Mouse (Mus musculus): ENCODE results near the gene Mmp15.

Gene Mmp15

DNA sequence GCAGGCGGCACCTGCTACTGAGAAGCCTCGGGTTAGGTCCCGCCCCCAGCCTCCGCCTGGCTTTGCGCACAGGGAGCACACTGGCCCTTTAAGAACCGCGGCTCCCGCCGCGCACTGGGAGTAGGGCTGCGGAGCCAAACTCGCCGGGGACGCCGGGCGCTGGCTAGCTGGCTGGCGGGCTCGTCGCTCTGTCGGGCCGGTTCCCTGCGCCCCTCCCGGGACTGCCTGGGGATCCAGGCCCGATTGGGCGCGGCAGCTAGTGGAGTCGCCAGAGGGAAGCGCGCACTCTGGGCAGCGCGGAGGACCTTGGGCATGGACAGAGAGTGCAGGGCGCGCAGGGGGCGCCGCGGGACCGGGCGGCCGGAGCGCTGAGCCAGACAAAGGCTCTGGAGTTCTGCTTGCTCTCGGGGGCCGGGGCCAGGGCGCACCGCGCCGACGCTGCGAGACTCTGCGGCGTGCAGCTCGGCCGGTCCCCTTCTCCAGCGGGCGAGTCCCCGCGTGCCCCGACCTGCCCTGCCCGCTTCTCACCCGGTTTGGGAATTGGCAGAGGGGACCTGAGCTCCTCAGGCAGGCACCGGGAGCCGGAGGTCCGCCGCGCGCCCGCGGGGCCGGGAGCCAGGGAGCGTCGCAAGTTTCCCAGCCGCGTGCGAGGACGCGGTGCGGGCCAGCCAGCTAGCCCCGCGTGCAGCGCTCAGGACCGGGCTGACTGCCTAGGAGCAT, at the start of gene Mmp15:
TSS of gene Mmp15 (plus strand) at position 118 of the 720 bp plus-strand sequence.
- DNase-seq (ENCODE audit: inconsistent age in 2 of 2, low spot score in 1 of 2) = peak; percentile 72 to 89

DNA sequence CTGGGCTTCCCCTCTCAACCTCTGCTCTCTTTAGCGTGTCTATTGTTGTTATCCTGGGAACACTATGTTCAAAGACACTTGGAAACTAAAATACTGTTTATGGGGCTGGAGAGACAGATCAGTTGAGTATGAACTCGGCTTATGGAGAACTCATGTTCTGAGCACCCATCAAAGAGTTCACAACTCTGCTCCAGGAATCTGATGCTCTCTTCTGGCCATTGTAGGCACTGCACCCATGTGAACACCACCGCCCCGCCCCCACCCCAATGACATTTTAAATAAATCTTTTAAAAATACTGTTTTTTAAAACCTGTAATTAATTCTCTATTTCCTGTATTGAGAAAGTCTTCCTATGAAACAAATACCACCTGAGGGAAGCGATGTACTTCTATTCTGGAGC, 49.7 kb upstream of the Mmp15 start:
- peak in 1 of 2 experiments; percentile 73 for DNase-seq (ENCODE audit: inconsistent age in 2 of 2, low spot score in 1 of 2)

DNA sequence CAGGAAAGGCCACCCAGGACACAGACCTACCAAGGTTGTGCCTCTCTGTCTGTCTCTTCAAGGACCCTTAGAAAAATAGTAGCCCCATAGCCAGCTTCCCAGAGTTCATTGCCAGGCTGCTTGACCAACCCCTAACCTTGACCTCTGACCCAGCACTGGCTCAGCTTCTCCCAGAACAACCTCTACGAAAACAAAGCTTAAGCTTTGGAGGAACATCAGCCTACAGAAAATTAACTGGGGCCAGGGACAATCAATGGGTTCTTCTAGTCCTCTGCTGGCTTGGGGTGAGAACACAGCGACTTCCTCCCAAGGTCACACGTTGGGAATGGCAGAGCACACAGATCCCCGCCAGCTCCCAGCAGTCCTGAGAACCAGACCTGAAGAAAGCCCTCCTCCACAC, 46.5 kb upstream of the Mmp15 start:
- DNase-seq (ENCODE audit: inconsistent age in 2 of 2, low spot score in 1 of 2) = peak; percentile 62 to 65

DNA sequence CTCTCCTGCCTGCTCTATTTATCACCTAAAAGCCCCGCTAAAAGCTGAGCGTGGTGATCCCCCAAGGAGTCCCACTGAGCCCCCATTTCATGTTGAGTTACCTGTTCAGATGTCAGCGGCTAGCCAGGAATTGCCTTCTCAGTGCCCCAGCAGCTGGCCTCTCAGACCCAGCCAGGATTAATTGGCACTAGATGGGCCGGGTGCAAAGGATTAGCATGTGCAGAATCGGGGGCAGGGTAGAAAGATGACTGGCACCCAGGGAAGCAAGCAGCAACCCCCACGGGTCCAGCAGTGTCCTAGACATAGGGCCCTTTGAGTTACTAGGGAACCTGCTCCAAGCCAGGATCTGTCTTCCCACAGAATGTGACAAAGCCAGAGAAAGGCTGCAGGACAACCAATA, 45.6 kb upstream of the Mmp15 start, which contains the start of gene Cngb1:
TSS of gene Cngb1 (minus strand) at position 155 of the 400 bp plus-strand sequence.
- no peak for DNase-seq (ENCODE audit: inconsistent age in 2 of 2, low spot score in 1 of 2)

DNA sequence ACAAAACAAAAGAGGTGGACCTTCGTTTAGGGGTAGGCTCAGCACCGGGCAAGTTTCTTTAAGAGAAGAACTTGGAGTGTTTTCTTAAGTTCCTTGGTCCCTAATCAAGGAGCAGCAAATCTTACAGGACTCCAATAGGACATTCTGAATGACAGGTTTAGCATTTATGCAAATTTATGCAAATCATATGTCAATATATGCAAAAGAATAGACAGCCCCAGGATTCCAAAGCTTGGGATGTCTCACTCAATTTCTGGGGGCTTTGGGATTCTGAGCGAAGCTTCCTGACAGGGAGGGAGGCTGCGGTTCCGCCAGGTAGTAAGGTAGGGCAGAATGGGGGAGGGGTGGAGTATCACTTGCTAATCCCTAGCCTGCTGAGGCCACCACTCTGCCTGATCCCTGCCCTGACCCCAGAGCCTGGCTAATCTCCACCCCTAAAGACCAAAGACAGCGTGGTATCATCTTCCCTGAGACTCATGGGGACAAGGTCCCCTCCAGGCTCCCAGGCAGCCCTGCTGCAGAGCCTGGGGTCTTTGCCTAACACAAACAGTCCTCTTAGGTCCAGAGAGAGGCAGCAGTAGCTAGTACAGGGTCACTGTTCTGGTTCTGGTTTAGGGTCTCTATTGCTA, 41.6 kb upstream of the Mmp15 start, which contains the start of gene Tepp:
TSS of gene Tepp (plus strand) at position 225 of the 629 bp plus-strand sequence.
- DNase-seq (ENCODE audit: inconsistent age in 2 of 2, low spot score in 1 of 2) = no peak

DNA sequence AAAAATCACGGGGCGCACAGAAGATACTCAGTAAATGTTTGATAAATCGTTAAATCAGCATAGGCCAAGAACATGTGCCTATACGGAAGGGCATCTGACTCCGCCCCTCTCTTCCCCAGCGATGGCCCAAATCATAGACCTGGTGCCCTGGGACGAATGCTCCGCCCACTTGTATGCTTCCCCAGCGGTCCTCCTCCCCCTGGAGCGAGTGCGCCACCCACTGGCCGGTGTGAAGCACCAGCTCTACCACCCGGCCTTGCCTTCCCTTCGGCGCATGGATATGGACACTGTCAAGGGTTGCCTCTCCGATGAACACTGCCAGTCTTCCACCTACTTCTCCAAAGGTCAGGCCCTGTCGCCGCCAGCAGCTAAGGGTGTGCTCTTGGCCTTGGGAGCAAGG, 39.2 kb upstream of the Mmp15 start:
- peak; percentile 78 to 85 for DNase-seq (ENCODE audit: inconsistent age in 2 of 2, low spot score in 1 of 2)

DNA sequence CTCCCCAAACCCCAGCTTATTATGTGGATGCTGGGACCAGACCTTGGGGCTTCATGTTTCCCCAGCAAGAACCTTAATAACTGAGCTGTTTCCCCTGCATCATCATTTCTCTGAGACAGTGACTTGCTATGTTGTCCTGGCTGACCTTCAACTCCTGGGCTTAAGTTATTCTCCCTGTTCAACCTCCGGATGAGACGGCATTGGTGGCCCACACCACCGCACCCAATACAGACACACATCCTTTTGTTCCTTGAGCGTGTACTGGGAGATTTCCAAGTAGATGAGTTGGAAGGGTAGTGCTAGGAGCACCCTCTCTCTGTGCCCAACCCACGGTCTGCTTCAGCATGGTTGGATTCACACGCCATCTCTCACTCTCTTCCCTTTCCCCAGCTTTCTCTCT, 38.2 kb upstream of the Mmp15 start:
- DNase-seq (ENCODE audit: inconsistent age in 2 of 2, low spot score in 1 of 2) = peak in 1 of 2 experiments; percentile 64

DNA sequence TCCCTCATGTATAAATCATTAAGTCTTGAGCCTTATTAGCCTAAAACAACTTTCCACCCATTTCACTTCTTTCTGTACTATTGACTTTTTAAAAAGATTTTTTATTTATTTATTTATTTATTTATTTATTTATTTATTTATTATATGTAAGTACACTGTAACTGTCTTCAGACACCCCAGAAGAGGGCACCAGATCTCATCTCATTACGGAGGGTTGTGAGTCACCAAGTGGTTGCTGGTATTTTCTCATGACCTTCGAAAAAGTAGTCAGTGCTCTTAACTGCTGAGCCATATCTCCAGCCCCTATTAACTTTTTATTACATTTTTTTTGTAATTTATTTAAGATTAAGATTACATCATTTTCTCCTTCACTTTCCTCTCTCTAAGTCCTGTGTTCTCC, 37.4 kb upstream of the Mmp15 start:
- peak; percentile 60 to 83 for DNase-seq (ENCODE audit: inconsistent age in 2 of 2, low spot score in 1 of 2)

DNA sequence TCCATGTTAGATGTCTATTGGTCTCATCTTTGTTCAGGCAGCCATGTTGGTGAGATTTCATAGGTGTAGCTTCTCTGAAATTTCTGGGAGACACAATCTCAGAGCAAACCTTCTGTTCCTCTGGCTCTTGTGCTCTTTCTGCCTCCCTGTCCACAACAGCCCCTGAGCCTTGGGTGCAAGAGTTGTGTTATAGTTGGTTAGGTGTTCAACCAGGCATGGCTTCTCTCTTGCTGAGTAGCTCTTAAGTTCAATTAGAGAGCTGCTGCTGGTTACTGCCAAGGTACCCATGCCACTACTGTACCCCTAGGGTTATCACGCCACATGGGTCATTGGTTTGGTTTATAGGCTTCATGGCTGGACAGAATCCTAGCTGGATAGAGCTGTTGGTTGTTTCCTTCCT, 36.7 kb upstream of the Mmp15 start:
- no peak for DNase-seq (ENCODE audit: inconsistent age in 2 of 2, low spot score in 1 of 2)

DNA sequence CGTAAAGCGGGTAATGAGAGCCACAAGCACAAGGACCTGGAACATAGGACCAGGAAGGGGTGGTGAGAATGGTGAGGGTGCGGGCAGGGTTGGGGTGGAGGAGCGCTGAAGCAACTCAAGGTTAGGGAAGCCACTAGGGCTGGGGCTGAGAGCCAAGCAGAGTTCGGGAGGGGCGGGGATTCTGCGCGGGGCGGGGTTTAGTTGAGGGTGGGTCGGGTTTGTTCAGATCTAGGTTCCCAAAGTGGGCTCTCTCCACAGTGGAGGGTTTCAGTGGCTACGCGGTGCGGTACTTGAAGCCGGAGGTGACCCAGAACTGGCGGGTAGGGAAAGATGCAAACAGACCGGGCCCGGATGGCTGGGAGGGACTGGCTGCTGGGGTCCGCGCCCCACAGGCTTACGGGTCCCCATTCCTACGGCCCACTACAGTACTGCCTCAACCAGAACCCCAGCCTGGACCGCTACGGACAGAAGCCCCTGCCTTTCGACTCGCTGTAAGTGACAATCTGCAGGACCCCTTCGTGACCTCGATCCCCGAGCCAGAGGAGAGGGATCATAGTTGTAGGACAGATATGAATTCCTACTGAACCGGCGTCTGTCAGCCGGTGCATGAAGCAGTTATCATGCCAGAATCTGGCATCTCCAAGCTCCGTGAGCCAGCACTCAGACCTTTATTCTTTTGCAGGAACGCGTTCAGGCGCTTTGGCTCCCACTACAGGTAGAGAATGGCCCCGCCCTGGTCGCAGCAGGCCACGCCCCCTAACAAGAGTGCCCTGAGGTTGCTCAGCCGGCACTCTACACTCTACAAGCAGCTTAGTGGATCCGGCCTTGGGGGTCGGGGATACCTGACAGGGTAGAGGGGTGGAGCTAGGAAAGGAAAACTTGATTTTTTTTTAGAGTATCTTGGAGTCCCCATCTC, 31.6 kb upstream of the Mmp15 start:
- peak; percentile 73 to 87 for DNase-seq (ENCODE audit: inconsistent age in 2 of 2, low spot score in 1 of 2)

DNA sequence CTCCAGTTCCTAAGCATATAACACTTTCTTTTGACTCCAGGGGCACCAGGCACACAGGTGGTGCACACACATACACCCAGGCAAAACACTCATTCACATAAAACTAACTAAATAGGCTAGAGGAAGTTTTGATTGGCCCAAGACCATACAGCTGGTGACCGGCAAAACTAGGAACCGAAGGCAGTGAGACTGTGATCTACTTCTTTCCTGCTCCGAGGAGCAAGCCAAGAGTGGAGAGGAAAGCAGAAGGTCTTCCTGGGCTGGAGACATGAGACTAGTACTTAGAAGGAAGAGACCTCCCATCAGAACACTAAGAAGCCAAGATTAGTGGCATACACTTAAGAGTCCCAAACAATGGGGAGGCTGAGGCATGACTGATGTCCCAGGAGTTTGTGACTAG, 28.9 kb upstream of the Mmp15 start:
- DNase-seq (ENCODE audit: inconsistent age in 2 of 2, low spot score in 1 of 2) = no peak

DNA sequence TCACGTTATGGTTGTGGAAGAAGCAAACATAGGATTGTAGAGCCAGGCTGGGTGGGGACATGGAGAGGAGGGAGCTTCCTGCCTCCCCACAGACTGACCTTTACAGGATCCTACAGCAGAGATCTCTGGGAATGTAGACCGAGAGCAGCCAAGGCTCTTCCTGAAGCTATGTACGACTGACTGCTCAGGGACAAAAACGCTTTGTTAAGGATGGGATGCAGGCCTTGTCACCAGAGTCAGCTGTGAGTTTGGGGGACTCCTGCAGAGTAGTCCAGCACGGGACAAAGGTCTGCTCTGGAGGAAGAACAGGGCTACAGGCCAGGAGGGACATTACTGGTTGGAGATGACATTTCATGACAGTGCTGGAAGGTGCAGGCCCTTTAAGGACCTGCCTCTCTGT, 27.4 kb upstream of the Mmp15 start:
- no peak for DNase-seq (ENCODE audit: inconsistent age in 2 of 2, low spot score in 1 of 2)

DNA sequence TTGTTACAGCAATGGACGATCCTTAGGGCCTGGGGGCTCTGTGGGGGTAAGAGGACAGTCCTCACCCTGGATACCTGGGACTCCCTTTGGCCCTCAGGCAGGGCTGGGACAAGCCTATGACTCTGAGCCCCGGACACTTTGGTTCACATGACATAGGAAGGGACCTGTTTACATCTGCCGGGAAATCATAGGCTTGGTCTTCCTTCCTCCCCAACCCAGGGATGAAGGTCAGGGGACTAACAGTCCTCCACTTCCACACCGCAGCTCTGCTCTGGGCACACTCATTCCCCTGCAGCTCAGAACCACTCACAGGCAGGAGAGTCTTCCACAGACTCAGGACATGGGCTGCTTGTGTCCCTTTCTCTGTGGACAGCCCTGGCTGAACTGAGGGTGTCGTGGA, 25.2 kb upstream of the Mmp15 start:
- no peak for DNase-seq (ENCODE audit: inconsistent age in 2 of 2, low spot score in 1 of 2)

DNA sequence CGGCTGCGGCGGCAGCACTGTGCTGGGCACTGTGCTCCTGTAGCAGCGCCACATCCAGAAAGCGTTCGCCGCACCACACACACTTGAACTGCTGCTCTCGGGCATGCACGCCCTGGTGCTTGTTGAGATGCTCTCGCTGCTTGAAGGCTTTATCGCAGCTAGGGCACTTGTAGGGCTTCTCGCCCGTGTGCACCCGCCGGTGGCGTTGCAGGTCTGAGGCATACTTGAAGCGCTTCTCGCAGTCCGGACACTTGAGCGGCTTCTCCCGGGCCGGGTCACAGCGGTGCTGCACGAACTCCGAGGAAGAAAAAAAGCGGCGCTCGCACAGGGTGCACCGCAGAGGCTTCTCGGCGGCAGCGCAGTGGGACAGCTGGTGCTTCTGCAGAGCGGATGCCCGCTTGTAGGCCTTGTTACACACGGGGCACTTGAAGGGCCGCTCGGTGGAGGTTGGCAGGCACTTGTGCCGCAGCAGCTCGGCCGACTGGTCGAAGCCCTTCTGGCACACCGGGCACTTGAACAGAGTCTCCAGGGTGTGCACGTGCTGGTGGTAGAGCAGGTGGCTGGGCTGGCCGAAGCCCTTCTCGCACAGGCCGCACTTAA, 24.1 kb upstream of the Mmp15 start:
- DNase-seq (ENCODE audit: inconsistent age in 2 of 2, low spot score in 1 of 2) = no peak

DNA sequence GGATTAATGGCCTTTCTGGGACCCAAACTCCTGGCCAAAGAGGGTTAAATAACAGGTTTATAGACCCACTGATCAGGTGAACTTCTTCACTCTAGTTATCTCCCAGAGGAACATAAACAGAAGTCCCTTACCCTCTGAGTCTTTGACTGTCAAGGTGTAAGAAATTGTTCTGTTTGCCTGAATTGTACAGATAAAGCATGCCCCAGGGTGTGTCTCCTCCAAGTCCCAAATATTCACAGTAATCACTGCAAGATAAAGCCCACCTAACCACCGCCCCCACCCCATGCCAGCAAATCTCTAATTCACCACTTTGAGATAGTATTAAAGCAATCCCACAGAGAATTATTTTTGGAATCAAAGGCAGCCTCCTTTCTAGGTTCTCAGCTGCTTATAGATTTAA, 21.7 kb upstream of the Mmp15 start:
- no peak for DNase-seq (ENCODE audit: inconsistent age in 2 of 2, low spot score in 1 of 2)

DNA sequence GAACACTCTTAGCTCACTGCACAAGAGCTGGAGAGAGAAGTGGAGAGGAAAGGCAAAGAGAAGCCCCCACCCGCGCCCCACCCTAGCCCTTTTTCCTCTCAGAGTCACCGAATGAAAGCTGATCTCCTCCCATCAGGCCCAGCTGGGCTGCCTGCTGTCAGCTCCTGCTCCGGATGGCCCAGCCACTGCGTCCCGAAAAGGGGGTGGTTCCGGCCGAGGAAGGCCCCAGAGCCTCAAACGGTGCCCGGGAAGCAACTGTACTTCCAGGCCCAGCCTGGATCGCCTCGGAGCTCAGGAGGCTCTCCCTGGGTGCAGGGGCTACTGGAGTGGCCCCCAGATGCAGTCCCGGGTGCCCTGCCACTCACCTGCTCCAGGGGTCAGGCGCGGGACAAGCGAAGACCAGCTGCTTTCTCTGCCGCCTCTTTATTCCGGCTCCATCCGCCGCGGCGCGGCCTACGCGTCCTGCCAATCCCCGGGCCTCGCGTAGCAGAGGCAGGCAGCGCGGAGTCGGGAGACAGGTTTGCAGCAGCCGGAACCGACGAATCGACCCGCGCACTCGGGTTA, 20.8 kb upstream of the Mmp15 start:
- DNase-seq (ENCODE audit: inconsistent age in 2 of 2, low spot score in 1 of 2) = no peak

DNA sequence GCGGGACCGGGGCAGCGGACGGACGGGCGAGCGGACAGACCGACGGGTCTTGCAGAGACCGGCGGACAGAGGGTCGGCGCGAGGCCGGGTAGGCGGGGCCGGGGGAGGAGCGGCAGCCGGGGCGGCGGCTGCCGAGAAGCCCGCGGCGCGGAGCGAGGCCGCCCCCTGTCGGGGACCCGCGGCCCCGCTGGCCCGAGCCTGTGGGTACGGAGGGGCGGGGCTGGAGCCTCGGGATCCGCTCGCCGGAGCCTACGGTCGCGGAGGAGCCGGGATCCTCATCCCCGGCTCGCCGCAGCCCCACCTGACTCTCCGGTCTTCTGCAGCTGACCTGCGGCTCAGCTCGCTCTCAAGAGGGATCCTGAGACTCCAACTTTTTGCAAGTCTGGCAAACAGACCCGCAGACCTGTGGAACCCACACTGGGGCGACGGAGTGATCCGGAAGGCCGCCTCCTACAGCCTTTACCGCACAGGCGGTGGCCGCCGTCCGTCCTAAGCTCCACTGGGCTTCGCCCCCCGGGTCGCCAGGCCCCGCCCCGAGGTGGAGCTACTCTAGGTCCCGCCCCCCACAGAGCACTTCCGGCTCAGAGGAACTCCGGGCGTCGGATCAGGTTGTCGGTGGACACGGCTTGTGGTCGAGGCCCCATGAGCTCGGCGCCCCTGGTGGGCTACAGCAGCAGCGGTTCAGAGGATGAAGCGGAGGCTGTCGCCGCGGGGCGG, 20.2 kb upstream of the Mmp15 start, which contains the start of the genes Zfp319 and Usb1:
TSS of gene Zfp319 (minus strand) at position 231 of the 717 bp plus-strand sequence.
TSS of gene Usb1 (plus strand) at position 565 of the 717 bp plus-strand sequence.
- DNase-seq (ENCODE audit: inconsistent age in 2 of 2, low spot score in 1 of 2) = peak; percentile 96 to 98

DNA sequence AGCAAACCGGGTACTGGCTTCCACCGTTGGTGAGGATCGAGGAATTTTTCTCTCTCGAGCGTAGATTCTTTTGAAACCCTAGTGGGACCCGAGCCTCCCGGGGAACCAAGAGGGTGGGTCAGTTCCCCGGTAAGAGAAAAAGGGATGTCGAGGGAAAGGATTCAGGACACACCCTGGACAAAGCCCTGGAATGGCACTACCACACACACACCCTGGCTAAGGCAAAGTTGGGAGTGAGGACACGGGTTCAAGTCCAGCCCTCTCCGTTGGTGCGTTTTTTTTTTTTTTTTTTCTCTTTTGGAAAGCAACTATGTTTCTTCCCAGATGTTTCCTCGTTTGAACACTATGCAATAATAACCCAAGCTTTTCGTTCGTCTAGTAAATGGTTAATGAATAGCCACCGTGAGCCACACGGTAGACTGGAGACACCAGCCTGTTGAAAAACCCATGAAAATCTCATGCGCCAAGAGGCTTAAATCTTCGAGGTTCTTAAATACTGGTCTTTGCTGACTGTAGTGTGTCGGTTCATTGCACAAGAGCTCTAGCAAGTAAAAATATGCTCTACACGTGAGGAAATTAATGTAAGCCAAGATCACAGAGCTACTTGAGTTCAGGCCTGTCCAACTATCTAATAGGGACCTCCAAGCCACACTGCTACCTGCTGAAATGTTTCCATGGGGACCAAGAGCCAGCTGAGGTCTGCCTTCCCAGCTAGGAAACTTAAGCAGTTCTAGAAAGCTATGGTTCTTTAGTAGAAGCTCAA, 19.4 kb upstream of the Mmp15 start:
- peak in 1 of 2 experiments; percentile 50 for DNase-seq (ENCODE audit: inconsistent age in 2 of 2, low spot score in 1 of 2)

DNA sequence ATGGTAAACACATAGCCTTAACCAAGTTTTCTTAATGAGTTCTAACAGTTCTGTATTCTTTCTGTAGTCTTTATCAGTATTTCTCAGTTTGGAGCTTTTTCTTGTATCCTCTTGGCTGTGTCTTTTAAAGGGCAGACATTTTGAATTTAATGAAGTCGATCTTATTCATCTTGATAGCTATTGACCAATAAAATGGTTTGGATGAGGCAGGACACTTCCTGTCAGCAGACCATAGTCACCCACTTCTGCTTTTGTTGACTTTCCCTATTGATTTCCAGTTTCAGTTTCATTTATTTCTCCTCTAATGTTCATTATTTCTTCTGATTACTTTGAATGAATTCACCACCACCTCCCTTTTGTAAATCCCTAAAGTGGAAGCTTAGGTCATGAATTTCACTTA, 16.4 kb upstream of the Mmp15 start:
- no peak for DNase-seq (ENCODE audit: inconsistent age in 2 of 2, low spot score in 1 of 2)
